Mouse (Mus musculus) CH12.LX (cell line): ENCODE measurements around the gene Plgrkt. TPM values are rescaled to one million over a fixed set of nuclear protein-coding genes. Genes with fewer than 3 reads are reported as not detected.

Experiments used
- DNase-seq: peaks from one replicate; pipeline ENCODE4 v3.0.0-alpha.2; 2013; ENCODE audit errors: extremely low read depth
- H3K27ac ChIP-seq: 2 replicates; pipeline ENCODE4 v1.5.1; 2012; ENCODE audit warnings: low read depth, mild to moderate bottlenecking, control low read depth, moderate library complexity; ENCODE audit not compliant: insufficient read depth
- H3K27me3 ChIP-seq: replicated peaks from 2 replicates; pipeline ENCODE3; 2012; ENCODE audit warnings: inconsistent platforms
- H3K36me3 ChIP-seq, 2 experiments: replicated peaks in 1 of 2; 2 replicates each; pipeline versions ENCODE3 to v1.6.1; 2012; ENCODE audit warnings: inconsistent platforms in 1 of 2, low read length in 1 of 2, mild to moderate bottlenecking in 1 of 2, mixed read lengths in 1 of 2, moderate library complexity in 1 of 2; ENCODE audit not compliant: control insufficient read depth in 1 of 2, insufficient read depth in 1 of 2
- H3K4me1 ChIP-seq, 2 experiments: 2 replicates each; pipeline ENCODE4 v1.6.1; 2012; ENCODE audit warnings: inconsistent platforms in 1 of 2, moderate library complexity in 1 of 2; ENCODE audit not compliant: insufficient read depth in 2 of 2, control insufficient read depth in 1 of 2
- H3K4me2 ChIP-seq: 2 replicates; pipeline ENCODE4 v1.6.1; 2012; ENCODE audit warnings: low read depth, mild to moderate bottlenecking, control low read depth; ENCODE audit not compliant: poor library complexity, insufficient read depth, severe bottlenecking
- H3K4me3 ChIP-seq, 3 experiments: fragments of 150-350 bp in 1 of 3; sonication (generic) in 1 of 3; replicated peaks in 1 of 3; 2 replicates each; pipeline versions ENCODE3 to v1.5.1; 2011 to 2012; ENCODE audit warnings: low read depth in 2 of 3, low read length in 2 of 3, mild to moderate bottlenecking in 2 of 3, moderate library complexity in 2 of 3, control low read depth in 1 of 3, improper control_type of control experiment in 1 of 3, inconsistent platforms in 1 of 3, mixed read lengths in 1 of 3; ENCODE audit not compliant: poor library complexity in 1 of 3
- H3K79me2 ChIP-seq: replicated peaks from 2 replicates; pipeline ENCODE4 v1.6.1; 2012; ENCODE audit warnings: mild to moderate bottlenecking, moderate library complexity; ENCODE audit not compliant: control insufficient read depth, poor library complexity, insufficient read depth, severe bottlenecking; ENCODE audit errors: extremely low read depth
- H3K9ac ChIP-seq: 2 replicates; pipeline ENCODE4 v1.6.1; 2012; ENCODE audit warnings: low read depth, mild to moderate bottlenecking, control low read depth, moderate library complexity; ENCODE audit not compliant: insufficient read depth
- H3K9me3 ChIP-seq: replicated peaks from 2 replicates; pipeline ENCODE3; 2012; ENCODE audit warnings: low read length, inconsistent platforms, mixed read lengths
- CHD1 ChIP-seq: IDR thresholded peaks from 2 replicates; pipeline ENCODE4 v1.6.1; 2012; ENCODE audit warnings: low read depth, low read length, improper control_type of control experiment, inconsistent platforms
- CTCF ChIP-seq, 2 experiments: IDR thresholded peaks in 1 of 2; conservative IDR thresholded peaks in 1 of 2; 2 replicates each; pipeline ENCODE4 v1.5.1; 2011 to 2012; ENCODE audit warnings: low read depth in 2 of 2, low read length in 2 of 2, improper control_type of control experiment in 1 of 2, inconsistent platforms in 1 of 2, mild to moderate bottlenecking in 1 of 2, moderate library complexity in 1 of 2
- E2F4 ChIP-seq: IDR thresholded peaks from 2 replicates; pipeline ENCODE4 v1.6.1; 2011; ENCODE audit warnings: low read depth, low read length, improper control_type of control experiment; ENCODE audit not compliant: insufficient replicate concordance
- ETS1 ChIP-seq: conservative IDR thresholded peaks from 2 replicates; pipeline ENCODE4 v1.6.1; 2012; ENCODE audit warnings: low read depth, mild to moderate bottlenecking, inconsistent platforms, low read length, improper control_type of control experiment, moderate library complexity
- IRF4 ChIP-seq: IDR thresholded peaks from 2 replicates; pipeline ENCODE4 v1.6.1; 2014; ENCODE audit warnings: low read depth, mild to moderate bottlenecking, inconsistent platforms, low read length, improper control_type of control experiment
- JUND ChIP-seq: conservative IDR thresholded peaks from 2 replicates; pipeline ENCODE4 v1.6.1; 2011; ENCODE audit warnings: low read depth, low read length, improper control_type of control experiment
- MAX ChIP-seq: IDR thresholded peaks from 2 replicates; pipeline ENCODE4 v1.6.1; 2011; ENCODE audit warnings: low read length, improper control_type of control experiment
- MEF2A ChIP-seq: IDR thresholded peaks from 2 replicates; pipeline ENCODE4 v1.6.1; 2014; ENCODE audit warnings: low read depth, mild to moderate bottlenecking, inconsistent platforms, low read length, improper control_type of control experiment, borderline replicate concordance
- POLR2AphosphoS2 ChIP-seq: IDR thresholded peaks from 2 replicates; pipeline ENCODE4 v1.6.1; 2011; ENCODE audit warnings: low read depth, low read length, improper control_type of control experiment
- RAD21 ChIP-seq: IDR thresholded peaks from 2 replicates; pipeline ENCODE4 v1.6.1; 2011; ENCODE audit warnings: low read depth, mild to moderate bottlenecking, low read length, improper control_type of control experiment, moderate library complexity
- SIN3A ChIP-seq: IDR thresholded peaks from 2 replicates; pipeline ENCODE4 v1.6.1; 2012; ENCODE audit warnings: low read length, improper control_type of control experiment, inconsistent platforms
- TBP ChIP-seq: conservative IDR thresholded peaks from 2 replicates; pipeline ENCODE4 v1.6.1; 2011; ENCODE audit warnings: low read depth, low read length, improper control_type of control experiment
- UBTF ChIP-seq: IDR thresholded peaks from 2 replicates; pipeline ENCODE4 v1.6.1; 2012; ENCODE audit warnings: low read depth, mild to moderate bottlenecking, inconsistent platforms, low read length, improper control_type of control experiment, moderate library complexity
- USF2 ChIP-seq: conservative IDR thresholded peaks from 2 replicates; pipeline ENCODE4 v1.6.1; 2011; ENCODE audit warnings: low read depth, low read length, improper control_type of control experiment
- ZKSCAN1 ChIP-seq: IDR thresholded peaks from 2 replicates; pipeline ENCODE4 v1.6.1; 2012; ENCODE audit warnings: low read depth, inconsistent platforms, low read length, improper control_type of control experiment, borderline replicate concordance
- dilution Hi-C: fragments of 300-500 bp; cut with MboI; formaldehyde crosslinking; loops from 2 replicates; pipeline ENCODE4 v1.14.3; 2020; ENCODE audit warnings: low sequenced_read_pairs; ENCODE audit not compliant: extremely low pct_unique_long_range_greater_than_20kb, extremely low pct_ligation_motif_present
- in situ Hi-C: fragments of 300-500 bp; cut with MboI; formaldehyde crosslinking; loops from 3 replicates; pipeline ENCODE4 v1.14.3; 2019; ENCODE audit warnings: low sequenced_read_pairs, low pct_ligation_motif_present, low pct_unique_long_range_greater_than_20kb, mixed read lengths
- polyA plus RNA-seq: library from polyadenylated mRNA; unstranded; fragments of >175 nt; gene quantifications from 2 replicates; pipeline ENCODE4 v1.2.1, GENCODE M21; 2012; ENCODE audit warnings: low read depth; ENCODE audit not compliant: insufficient read length
- total RNA-seq, 2 experiments: library from RNA; depleted of rRNA; stranded (reverse); fragments of 300-350 nt in 1 of 2; fragments of >200 nt in 1 of 2; gene quantifications; 2 replicates each; pipeline ENCODE4 v1.2.3; 2012 to 2014

Gene Plgrkt
- total and polyA plus RNA-seq, 3 experiments, result 31.3 to 40.6 (median 33.0) TPM

- no peak within 1 kb of the TSS for H3K27ac ChIP-seq
- TF ChIP-seq MEF2A, result no peak
- no peak for TF ChIP-seq MAX
- no peak for TF ChIP-seq ZKSCAN1
- TF ChIP-seq TBP, result no peak
- no peak for TF ChIP-seq CTCF (conservative IDR thresholded peaks at IDR 0.05 in 1 of 2, IDR thresholded peaks at IDR 0.05 in 1 of 2; ENCODE audit: low read depth in 2 of 2, low read length in 2 of 2)
- no peak for TF ChIP-seq POLR2AphosphoS2
- no peak for TF ChIP-seq UBTF
- no peak for TF ChIP-seq IRF4
- TF ChIP-seq ETS1, result no peak
- no peak for TF ChIP-seq CHD1
- no peak for TF ChIP-seq E2F4
- no peak for TF ChIP-seq RAD21
- TF ChIP-seq SIN3A, result no peak
- no peak for TF ChIP-seq USF2
- no peak for DNase-seq
- in situ Hi-C loops (no loop called here), dilution Hi-C loops (no loop called here)
- H3K79me2 ChIP-seq, result no peaks in the 10 kb centered on the region
- H3K36me3 ChIP-seq, result no peaks in the 10 kb centered on the region
- H3K27me3 ChIP-seq, result no peaks in the 10 kb centered on the region
- no peak within 1 kb of the TSS for H3K4me3 ChIP-seq
- no peaks in the 10 kb centered on the region for H3K9me3 ChIP-seq
- H3K4me1 ChIP-seq, result peaks cover 8 to 24% of the 10 kb centered on the region in 2 experiments
- H3K9ac ChIP-seq, result no peak within 1 kb of the TSS
- no peak within 1 kb of the TSS for H3K4me2 ChIP-seq
Observed at GRCm38 (mm10) chr19:29410619-29411018, 43.4 kb upstream of the Plgrkt start, which contains the start of gene Pdcd1lg2. Pdcd1lg2 (plus strand) TSS chr19:29410919.

GRCm38 (mm10) chr19:29406042-29407017 is 39.1 kb upstream of the Plgrkt start:
- H3K4me1 ChIP-seq, result peaks cover 2 to 12% of the 10 kb centered on the region in 2 experiments; a peak in 2 of 4 replicates
- H3K27ac ChIP-seq, result no peak overlapping the region
- no peak overlapping the region for H3K9ac ChIP-seq
- in situ Hi-C loops, result no loop called here
- H3K36me3 ChIP-seq, result no peaks in the 10 kb centered on the region
- DNase-seq, result no peak
- no peak for TF ChIP-seq JUND
- peak; percentile 62 for TF ChIP-seq ETS1
- H3K9me3 ChIP-seq, result peaks cover 2% of the 10 kb centered on the region
- no peaks in the 10 kb centered on the region for H3K79me2 ChIP-seq
- H3K27me3 ChIP-seq, result no peaks in the 10 kb centered on the region
- no peak overlapping the region for H3K4me3 ChIP-seq
- H3K4me2 ChIP-seq, result peak overlapping the region; percentile 11; the same call in 1 of the 2 replicates
- dilution Hi-C loops, result no loop called here
